20 mouse cellular contexts compared by ENCODE assay signal in the genomic region with DNA sequence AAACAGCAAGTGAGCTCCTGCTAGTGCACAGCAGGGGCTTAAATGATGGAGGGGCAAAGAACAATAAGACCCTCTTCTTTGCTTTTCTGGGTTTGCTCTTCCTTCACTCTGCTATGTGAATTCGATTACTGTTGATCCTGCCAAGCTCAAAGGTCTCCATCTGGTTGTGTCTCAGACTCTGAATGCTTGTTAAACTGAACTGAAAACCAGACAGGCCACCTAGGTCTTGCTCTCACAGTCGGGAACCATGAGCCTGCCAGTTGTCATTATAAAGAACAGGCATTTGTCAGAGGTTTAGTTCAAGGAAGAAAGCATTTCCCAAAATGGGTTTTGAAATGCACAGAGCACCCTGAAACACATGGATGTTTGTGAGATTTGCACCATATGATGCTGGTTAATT.
DNase-seq lines count a peak whose midpoint lies in the region; ATAC-seq and TF ChIP-seq lines count a peak whose summit lies in the region.
"Had no signal": no experiment of that assay in that cellular context is flagged by ENCODE, and none has a peak within 500 bp of the region (broad histone marks: within the 10 kb centered on the region; RNA-seq: fewer than 3 reads in every experiment).

No protein-coding gene starts in this region.

- no peak for TF ChIP-seq POLR2A in cerebellum, adult 2 months (IDR thresholded peaks at IDR 0.05; ENCODE audit: borderline replicate concordance, insufficient read depth, low read length)

- no peak overlapping the region for H3K27ac ChIP-seq in hindbrain, postnatal 0 days
- no peak overlapping the region for H3K27ac ChIP-seq in hindbrain, embryonic 14.5 days
- no peak overlapping the region for H3K27ac ChIP-seq in cerebellum, adult 2 months (ENCODE audit: insufficient read depth, low read length)
- H3K27ac ChIP-seq in gastrocnemius, adult 2 months = no peak overlapping the region
- H3K27ac ChIP-seq: heart, embryonic 13.5 days; hindbrain, embryonic 13.5 days; intestine, embryonic 15.5 days; liver, embryonic 15.5 days; midbrain, embryonic 15.5 days had no signal

- no peak overlapping the region for H3K4me3 ChIP-seq in hindbrain, postnatal 0 days (ENCODE audit: low read length)
- no peak overlapping the region for H3K4me3 ChIP-seq in hindbrain, embryonic 14.5 days (replicated peaks; ENCODE audit: low read length)
- no peak overlapping the region for H3K4me3 ChIP-seq in cerebellum, adult 2 months (replicated peaks; ENCODE audit: insufficient read depth, low read depth, low read length)
- no peak overlapping the region for H3K4me3 ChIP-seq in gastrocnemius, adult 2 months
- H3K4me3 ChIP-seq: heart, embryonic 13.5 days; hindbrain, embryonic 13.5 days; intestine, embryonic 15.5 days; liver, embryonic 15.5 days; midbrain, embryonic 15.5 days; myocyte had no signal

- H3K27me3 ChIP-seq in hindbrain, postnatal 0 days (ENCODE audit: insufficient read depth, low read length) = no peaks in the 10 kb centered on the region
- no peaks in the 10 kb centered on the region for H3K27me3 ChIP-seq in hindbrain, embryonic 14.5 days (ENCODE audit: control insufficient read depth, insufficient read depth, low read length)
- H3K27me3 ChIP-seq in cerebellum, adult 2 months (ENCODE audit: control insufficient read depth, insufficient read depth, low read length) = no peaks in the 10 kb centered on the region; the same call in 1 of the 2 replicates
- H3K27me3 ChIP-seq: heart, embryonic 13.5 days; hindbrain, embryonic 13.5 days; intestine, embryonic 15.5 days; liver, embryonic 15.5 days; midbrain, embryonic 15.5 days had no signal

- WGBS in hindbrain, postnatal 0 days = 33% methylated on average over 2 of the region's 2 CpGs
- 62% methylated on average over 2 of the region's 2 CpGs for WGBS in hindbrain, embryonic 14.5 days
- 3% methylated on average over 2 of the region's 2 CpGs for WGBS in cerebellum, adult 2 months

- no peak overlapping the region for H3K9ac ChIP-seq in hindbrain, postnatal 0 days (replicated peaks; ENCODE audit: low read length)
- no peak overlapping the region for H3K9ac ChIP-seq in hindbrain, embryonic 14.5 days
- H3K9ac ChIP-seq: heart, embryonic 13.5 days; hindbrain, embryonic 13.5 days; intestine, embryonic 15.5 days; liver, embryonic 15.5 days; midbrain, embryonic 15.5 days had no signal

- intact Hi-C loops in gastrocnemius, adult 2 months (cut with DNase I) = no loop called here

- H3K4me2 ChIP-seq in hindbrain, postnatal 0 days (ENCODE audit: low read depth, low read length) = no peak overlapping the region
- no peak overlapping the region for H3K4me2 ChIP-seq in hindbrain, embryonic 14.5 days (replicated peaks)
- H3K4me2 ChIP-seq: heart, embryonic 13.5 days; hindbrain, embryonic 13.5 days; intestine, embryonic 15.5 days; liver, embryonic 15.5 days; midbrain, embryonic 15.5 days had no signal

- H3K4me1 ChIP-seq in hindbrain, postnatal 0 days (ENCODE audit: insufficient read depth, low read length) = no peaks in the 10 kb centered on the region
- no peaks in the 10 kb centered on the region for H3K4me1 ChIP-seq in hindbrain, embryonic 14.5 days (replicated peaks; ENCODE audit: control insufficient read depth, insufficient read depth, low read length)
- peaks cover 3% of the 10 kb centered on the region; the same call in 1 of the 2 replicates for H3K4me1 ChIP-seq in cerebellum, adult 2 months (ENCODE audit: control insufficient read depth, insufficient read depth, low read length)
- H3K4me1 ChIP-seq: heart, embryonic 13.5 days; hindbrain, embryonic 13.5 days; intestine, embryonic 15.5 days; liver, embryonic 15.5 days; midbrain, embryonic 15.5 days had no signal

- no peaks in the 10 kb centered on the region for H3K9me3 ChIP-seq in hindbrain, postnatal 0 days (ENCODE audit: low read length)
- no peaks in the 10 kb centered on the region for H3K9me3 ChIP-seq in hindbrain, embryonic 14.5 days (ENCODE audit: control insufficient read depth, low read length)
- H3K9me3 ChIP-seq: heart, embryonic 13.5 days; hindbrain, embryonic 13.5 days; intestine, embryonic 15.5 days; liver, embryonic 15.5 days; midbrain, embryonic 15.5 days had no signal

- H3K36me3 ChIP-seq in hindbrain, postnatal 0 days (ENCODE audit: insufficient read depth, low read length) = no peaks in the 10 kb centered on the region
- H3K36me3 ChIP-seq in hindbrain, embryonic 14.5 days (replicated peaks; ENCODE audit: control insufficient read depth, insufficient read depth) = no peaks in the 10 kb centered on the region
- H3K36me3 ChIP-seq: heart, embryonic 13.5 days; hindbrain, embryonic 13.5 days; intestine, embryonic 15.5 days; liver, embryonic 15.5 days; midbrain, embryonic 15.5 days had no signal

- TF ChIP-seq CTCF in hindbrain, postnatal 0 days (IDR thresholded peaks at IDR 0.05; ENCODE audit: low read depth) = no peak
- TF ChIP-seq CTCF in cerebellum, adult 2 months (IDR thresholded peaks at IDR 0.05; ENCODE audit: borderline replicate concordance, insufficient read depth, low read depth, low read length) = no peak
- no peak for TF ChIP-seq CTCF in gastrocnemius, adult 2 months (IDR thresholded peaks at IDR 0.05)

- no peak; the same call in 1 of the 2 replicates for ATAC-seq in cerebellum, adult (ENCODE audit: insufficient number of reproducible peaks, low FRiP score, low TSS enrichment)
- no peak for ATAC-seq in hindbrain, postnatal 0 days
- no peak for ATAC-seq in hindbrain, embryonic 14.5 days (ENCODE audit: low FRiP score)
- ATAC-seq: activated CD4-positive, CD25-positive, alpha-beta regulatory T cell, adult 4 months; CD4-positive, CD25-positive, alpha-beta regulatory T cell, adult 4 months; intestine, embryonic 15.5 days; lung, postnatal 0 days; midbrain, embryonic 15.5 days had no signal

- DNase-seq in cerebellum, adult 11-12 months = peak; percentile 44
- DNase-seq in hindbrain, postnatal 0 days (ENCODE audit: low spot score) = peak; percentile 17
- DNase-seq in hindbrain, embryonic 14.5 days (ENCODE audit: low spot score) = no peak
- peak; percentile 54 to 64 for DNase-seq in cerebellum, adult 2 months
- peak; percentile 18 to 57 for DNase-seq in cerebellum, postnatal 36 days
- DNase-seq in gastrocnemius, adult 2 months = no peak
- DNase-seq: adrenal gland, postnatal 10 days; kidney, adult 9 months; kidney, postnatal 4 days; thymus, postnatal 14 days had no signal

Comparison
In these comparisons a context has a peak if more than half of its experiments do, and no peak if none do; other contexts are left out.
1. DNase-seq: peak in cerebellum, adult 11-12 months (single experiment), hindbrain, postnatal 0 days (single experiment), cerebellum, adult 2 months (2 of 2) and cerebellum, postnatal 36 days (2 of 2); none in hindbrain, embryonic 14.5 days (single experiment) and gastrocnemius, adult 2 months (single experiment).